Mouse (Mus musculus) E14TG2a.4 (cell line): ENCODE measurements around the gene Calcrl.
"Not testable (repeated sequence)": the region's sequence is repeated elsewhere in the genome, so short reads cannot be mapped to it uniquely, and the experiment has no call there.

Source experiments
- H3K27me3 ChIP-seq: 2 replicates; pipeline ENCODE4 v1.6.1; 2014; ENCODE audit warnings: low read length, control low read depth; ENCODE audit not compliant: insufficient read depth
- H3K36me3 ChIP-seq: 2 replicates; pipeline ENCODE4 v1.6.1; 2014; ENCODE audit warnings: low read length, control low read depth; ENCODE audit not compliant: insufficient read depth
- H3K4me1 ChIP-seq: replicated peaks from 2 replicates; pipeline ENCODE4 v1.6.1; 2014; ENCODE audit warnings: low read depth, low read length, control low read depth
- H3K4me3 ChIP-seq: replicated peaks from 2 replicates; pipeline ENCODE4 v1.5.1; 2014; ENCODE audit warnings: mild to moderate bottlenecking, low read length
- H3K9me3 ChIP-seq: 2 replicates; pipeline ENCODE4 v1.6.1; 2014; ENCODE audit warnings: low read length, control low read depth
- CTCF ChIP-seq: conservative IDR thresholded peaks from 2 replicates; pipeline ENCODE4 v1.5.1; 2014; ENCODE audit warnings: low read length
- NANOG ChIP-seq: IDR thresholded peaks from 2 replicates; pipeline ENCODE4 v1.6.1; 2014; ENCODE audit warnings: borderline replicate concordance, low read length, mixed read lengths
- POU5F1 ChIP-seq: IDR thresholded peaks from 2 replicates; pipeline ENCODE4 v1.6.1; 2014; ENCODE audit warnings: low read length, borderline replicate concordance

The Calcrl gene

GRCm38 (mm10) chr2:84404834-84405233 is 20.4 kb downstream of the Calcrl start:
- Histone ChIP-seq H3K9me3 (no peaks in the 10 kb centered on the region), H3K4me1 (no peaks in the 10 kb centered on the region), H3K27me3 (no peaks in the 10 kb centered on the region), H3K36me3 (no peaks in the 10 kb centered on the region), H3K4me3 (no peak overlapping the region)
- TF ChIP-seq NANOG (no peak), POU5F1 (no peak)

- no peaks in the 10 kb centered on the region for H3K9me3 ChIP-seq
- no peaks in the 10 kb centered on the region for H3K27me3 ChIP-seq
- H3K4me1 ChIP-seq: no peaks in the 10 kb centered on the region
- no peaks in the 10 kb centered on the region for H3K36me3 ChIP-seq
- no peak overlapping the region for H3K4me3 ChIP-seq
- TF ChIP-seq NANOG (no peak), CTCF (no peak), POU5F1 (no peak)
These were observed 22.5 kb downstream of the Calcrl start for GRCm38 (mm10) chr2:84402713-84403112.

GRCm38 (mm10) chr2:84396557-84396956 is 28.7 kb downstream of the Calcrl start:
- no peaks in the 10 kb centered on the region for H3K27me3 ChIP-seq
- no peak for TF ChIP-seq CTCF
- no peak for TF ChIP-seq NANOG
- TF ChIP-seq POU5F1: no peak
- H3K4me1 ChIP-seq: no peaks in the 10 kb centered on the region
- no peaks in the 10 kb centered on the region for H3K36me3 ChIP-seq
- H3K4me3 ChIP-seq: no peak overlapping the region
- H3K9me3 ChIP-seq: no peaks in the 10 kb centered on the region

- Histone ChIP-seq H3K4me3 (no peak overlapping the region), H3K4me1 (no peaks in the 10 kb centered on the region), H3K27me3 (no peaks in the 10 kb centered on the region), H3K36me3 (no peaks in the 10 kb centered on the region), H3K9me3 (no peaks in the 10 kb centered on the region)
- TF ChIP-seq CTCF: no peak
These were observed 32.0 kb downstream of the Calcrl start for GRCm38 (mm10) chr2:84393236-84393635.

- no peaks in the 10 kb centered on the region for H3K36me3 ChIP-seq
- H3K4me3 ChIP-seq: no peak overlapping the region
- no peaks in the 10 kb centered on the region for H3K9me3 ChIP-seq
- H3K4me1 ChIP-seq: peaks cover 15% of the 10 kb centered on the region; the same call in 1 of the 2 replicates
- TF ChIP-seq NANOG (no peak), CTCF (no peak), POU5F1 (no peak)
- no peaks in the 10 kb centered on the region for H3K27me3 ChIP-seq
These were observed 36.1 kb downstream of the Calcrl start for GRCm38 (mm10) chr2:84389075-84389474.

- H3K9me3 ChIP-seq, H3K4me3 ChIP-seq, H3K27me3 ChIP-seq, H3K36me3 ChIP-seq: not testable (repeated sequence)
- H3K4me1 ChIP-seq: peaks cover 15% of the 10 kb centered on the region; the same call in 1 of the 2 replicates
These were observed 36.7 kb downstream of the Calcrl start for GRCm38 (mm10) chr2:84388537-84388936.

- no peaks in the 10 kb centered on the region for H3K36me3 ChIP-seq
- TF ChIP-seq POU5F1 (no peak), CTCF (no peak), NANOG (no peak)
These were observed 37.2 kb downstream of the Calcrl start for GRCm38 (mm10) chr2:84388023-84388416.

GRCm38 (mm10) chr2:84387394-84388022 is 37.7 kb downstream of the Calcrl start:
- H3K4me3 ChIP-seq: no peak overlapping the region
- TF ChIP-seq NANOG (no peak), POU5F1 (no peak), CTCF (no peak)
- H3K4me1 ChIP-seq: peaks cover 15% of the 10 kb centered on the region; the same call in 1 of the 2 replicates
- H3K27me3 ChIP-seq: no peaks in the 10 kb centered on the region
- H3K9me3 ChIP-seq: no peaks in the 10 kb centered on the region
- H3K36me3 ChIP-seq: no peaks in the 10 kb centered on the region

More at GRCm38 (mm10) chr2:84388023-84388416, 37.2 kb downstream of the Calcrl start:
- Histone ChIP-seq H3K9me3 (no peaks in the 10 kb centered on the region), H3K4me1 (peaks cover 15% of the 10 kb centered on the region; the same call in 1 of the 2 replicates), H3K4me3 (no peak overlapping the region), H3K27me3 (no peaks in the 10 kb centered on the region)

- TF ChIP-seq CTCF: no peak
- no peak for TF ChIP-seq POU5F1
- TF ChIP-seq NANOG: no peak
- Histone ChIP-seq H3K27me3 (no peaks in the 10 kb centered on the region), H3K4me3 (no peak overlapping the region), H3K36me3 (no peaks in the 10 kb centered on the region), H3K4me1 (peaks cover 15% of the 10 kb centered on the region; the same call in 1 of the 2 replicates), H3K9me3 (no peaks in the 10 kb centered on the region)
These were observed 38.4 kb downstream of the Calcrl start for GRCm38 (mm10) chr2:84386563-84387393.
